Mouse (Mus musculus) G1E (cell line): ENCODE measurements around the gene Ipmk.

ENCODE experiments used
- CTCF ChIP-seq: IDR thresholded peaks from 2 replicates; pipeline ENCODE4 v1.5.1; 2012; ENCODE audit warnings: low read depth, low read length, inconsistent platforms, mixed read lengths
- GATA1 ChIP-seq: IDR thresholded peaks from 2 replicates; pipeline ENCODE4 v1.6.1; 2012; ENCODE audit warnings: borderline replicate concordance, low read length, inconsistent platforms, mixed read lengths

GRCm38 (mm10) chr10:71346106-71346505, 1.5 kb upstream of the Ipmk start:
- TF ChIP-seq CTCF: no peak
- TF ChIP-seq GATA1: no peak
